Mouse (Mus musculus) neutrophil, adult 5-6 weeks (primary cell): Measurements from ENCODE around the gene Mapre1. TPM values are rescaled to one million over a fixed set of nuclear protein-coding genes. Genes with fewer than 3 reads are reported as not detected.
"Not testable (repeated sequence)": the region's sequence is repeated elsewhere in the genome, so short reads cannot be mapped to it uniquely, and the experiment has no call there.

Source experiments
- ATAC-seq: fragments of 151-379, 151-347 bp; 2 replicates; pipeline ENCODE4 v1.8.0; 2017; ENCODE audit warnings: mild to moderate bottlenecking, moderate TSS enrichment; ENCODE audit not compliant: insufficient number of reproducible peaks, poor library complexity, low FRiP score, severe bottlenecking; ENCODE audit errors: extremely low read depth
- total RNA-seq: library from RNA; stranded (forward); fragments of 200-1000 nt; gene quantifications from 2 replicates; pipeline ENCODE4 v1.2.3, GENCODE M21; 2017

Gene Mapre1
- total RNA-seq, 1 experiment from 2014 or later: 142 TPM

DNA sequence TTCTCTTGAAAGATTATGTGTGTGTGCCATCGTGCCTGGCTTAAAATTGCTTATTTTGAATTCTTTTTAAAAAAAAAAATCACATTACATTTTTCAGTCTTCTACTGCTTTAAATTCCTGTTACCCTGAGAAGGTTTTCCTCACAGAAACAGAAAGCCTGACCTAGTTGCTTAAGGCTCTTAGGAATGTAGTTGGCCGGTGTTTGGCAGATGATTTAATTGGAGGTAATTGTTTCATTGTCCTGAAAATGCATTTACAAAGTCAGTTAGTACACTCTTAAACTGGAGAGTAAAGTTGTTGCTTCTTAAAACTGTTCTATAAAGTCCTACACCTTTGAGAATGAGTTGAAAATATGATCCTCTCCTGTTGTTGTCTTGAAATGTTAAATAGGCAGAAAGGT is 27.8 kb downstream of the Mapre1 start:
- ATAC-seq: no peak

DNA sequence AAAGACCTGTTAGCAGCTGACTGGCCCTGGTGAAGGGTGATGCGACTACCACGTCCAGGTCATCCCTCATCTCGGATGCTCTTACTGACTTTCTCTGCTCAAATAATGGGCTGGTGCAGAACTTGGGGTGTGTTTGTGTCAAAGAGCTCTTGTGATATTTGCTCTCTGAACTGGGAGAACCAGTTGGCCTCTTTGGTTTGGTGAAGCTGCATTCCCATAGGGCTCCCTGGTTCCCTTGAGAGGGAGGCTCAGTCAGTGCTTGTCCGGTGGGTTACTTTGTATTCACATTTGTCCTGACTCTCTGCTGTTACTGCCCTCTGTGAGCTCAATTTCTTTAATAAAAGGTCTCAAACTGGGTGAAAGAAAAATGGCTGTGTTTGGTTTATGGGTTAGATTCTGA is 31.9 kb downstream of the Mapre1 start:
- no peak for ATAC-seq

DNA sequence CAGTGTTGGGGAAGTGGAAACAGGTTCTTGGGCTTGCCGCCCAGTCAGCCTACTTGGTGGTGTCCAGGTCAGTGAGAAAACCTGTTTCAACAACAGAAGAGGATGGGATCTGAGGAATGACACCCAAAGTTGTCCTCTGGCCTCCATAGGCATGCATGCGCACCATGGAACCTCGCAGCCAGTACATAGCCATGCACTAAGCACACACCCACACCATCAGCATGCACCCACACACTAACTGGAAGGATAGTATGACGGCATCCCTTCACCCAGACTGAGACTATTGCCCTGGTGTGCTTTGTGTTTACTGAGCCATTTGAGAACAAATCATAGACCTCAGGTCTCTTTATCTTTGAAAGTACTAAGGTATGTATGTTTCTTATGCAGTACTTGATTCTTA is 34.4 kb downstream of the Mapre1 start:
- no peak for ATAC-seq

DNA sequence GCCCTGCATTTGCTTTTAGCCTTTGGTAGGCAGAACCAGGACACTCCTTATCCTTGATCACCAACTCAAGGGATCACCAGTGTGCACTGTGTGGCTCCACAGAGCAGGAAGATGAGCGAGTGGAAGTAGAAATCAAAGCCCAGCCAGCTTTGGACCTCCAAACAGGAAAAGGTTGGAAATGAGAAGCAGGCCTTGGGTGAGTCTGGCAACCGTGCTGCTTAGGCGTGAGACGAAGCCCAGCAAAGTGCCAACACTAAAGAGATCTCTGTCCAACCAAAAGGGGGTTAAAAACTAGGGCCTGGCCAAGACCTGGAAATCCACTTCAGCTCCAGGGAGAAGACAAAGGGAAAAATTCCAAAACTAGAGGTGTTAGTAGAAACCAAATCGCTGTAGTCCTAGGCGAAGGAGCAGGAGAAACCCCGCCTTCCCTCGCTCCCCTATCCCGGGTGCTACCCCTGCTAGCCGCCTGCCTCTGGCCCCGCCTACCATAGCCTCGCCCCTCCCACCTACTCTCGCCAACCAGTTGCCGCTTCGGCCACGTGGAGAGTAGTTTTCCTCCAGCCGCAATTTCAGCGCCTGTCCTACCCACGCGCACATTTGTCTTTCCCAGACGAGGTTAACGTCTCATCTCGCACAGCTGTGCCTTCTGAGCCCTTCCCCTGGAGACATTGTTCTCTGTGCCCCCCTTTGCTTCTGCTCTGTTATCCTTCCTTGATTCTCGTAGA is 37.7 kb downstream of the Mapre1 start:
- peak; percentile 74 for ATAC-seq

DNA sequence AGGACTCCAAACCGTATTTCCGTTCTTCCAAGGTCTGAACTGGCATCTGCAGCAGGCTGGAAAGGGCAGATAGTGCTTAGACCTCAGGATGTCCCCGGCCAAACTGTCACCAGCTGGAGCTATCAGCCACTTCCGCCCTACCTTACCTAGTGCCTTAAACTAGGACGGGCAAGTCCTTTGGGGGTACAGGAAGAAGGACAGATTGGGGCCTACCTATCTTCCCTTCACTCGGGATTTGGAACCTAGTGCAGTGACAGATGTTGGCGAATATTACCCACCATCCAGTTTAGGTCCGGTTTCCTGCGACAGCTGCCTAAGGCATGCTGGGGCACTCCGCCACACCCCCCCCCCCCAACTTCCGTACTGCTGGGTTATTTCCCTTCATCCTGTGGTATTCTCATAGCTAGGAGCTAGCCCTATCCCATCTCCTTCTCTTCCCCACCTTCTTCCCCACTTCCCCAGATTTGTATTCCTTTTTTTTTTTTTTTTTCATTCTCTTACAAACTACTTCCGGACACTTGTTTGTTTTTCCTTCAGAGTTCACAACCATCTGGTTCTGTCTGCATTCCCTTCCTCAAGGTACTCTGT is 38.4 kb downstream of the Mapre1 start, which contains the start of gene Efcab8:
Gene Efcab8, plus strand, starts transcription at position 538 of the 588 bp plus-strand sequence.
- peak; percentile 39; the same call in 1 of the 2 replicates for ATAC-seq

DNA sequence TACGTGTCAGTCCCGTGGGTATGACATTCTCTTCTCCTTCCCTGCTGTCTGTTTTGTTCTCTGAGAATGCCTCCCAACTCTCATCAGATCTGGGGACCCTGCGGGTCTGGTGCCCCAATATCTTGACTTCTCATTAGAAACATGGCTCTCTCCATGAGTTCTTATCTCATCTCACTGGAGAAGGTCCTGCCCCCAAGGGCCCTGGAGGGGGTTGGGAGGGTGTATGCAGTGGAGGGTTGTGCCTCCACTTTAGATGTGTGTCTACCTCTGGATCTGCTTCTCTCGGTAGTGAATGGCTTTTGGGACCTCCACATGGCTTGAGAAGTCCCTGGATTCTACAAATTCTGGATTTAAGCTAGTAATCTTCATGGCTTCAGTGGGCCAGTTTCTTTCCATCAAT is 40.1 kb downstream of the Mapre1 start:
- no peak for ATAC-seq

DNA sequence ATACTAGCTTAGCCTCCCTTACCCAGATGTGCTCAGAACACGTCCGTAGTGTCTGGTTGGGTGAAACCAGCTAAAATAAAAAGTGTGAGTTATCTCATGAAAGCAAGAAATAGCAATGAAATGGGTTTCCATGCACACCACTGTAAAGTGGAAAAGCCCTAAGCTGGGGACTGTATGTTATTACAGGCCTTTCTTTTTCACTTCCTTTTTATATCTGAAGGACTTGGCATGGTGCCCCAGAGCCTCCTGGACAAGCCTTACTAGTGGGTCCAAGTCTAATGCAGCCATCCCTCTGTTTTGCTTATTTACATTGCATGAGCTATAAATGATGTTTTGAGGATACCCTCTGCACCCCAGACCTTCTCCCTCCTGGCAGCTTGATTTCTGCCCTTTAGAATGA is 43.6 kb downstream of the Mapre1 start:
- ATAC-seq: no peak

DNA sequence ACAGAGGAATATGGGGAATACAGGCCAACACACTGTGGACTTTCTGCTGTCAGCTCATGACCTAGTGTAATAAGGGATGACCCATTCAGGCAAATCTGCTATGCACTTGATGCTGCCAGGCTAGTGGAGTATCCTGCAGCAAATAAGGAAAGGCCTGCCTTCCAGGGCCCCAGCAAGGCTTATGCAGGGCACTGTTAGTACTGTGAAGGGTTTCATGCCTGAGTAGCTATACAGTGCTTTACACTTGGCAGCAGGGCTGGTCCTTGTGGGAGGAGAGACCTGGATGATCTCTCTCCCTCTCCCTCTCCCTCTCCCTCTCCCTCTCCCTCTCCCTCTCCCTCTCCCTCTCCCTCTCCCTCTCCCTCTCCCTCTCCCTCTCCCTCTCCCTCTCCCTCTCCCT is 52.3 kb downstream of the Mapre1 start:
- no peak for ATAC-seq

DNA sequence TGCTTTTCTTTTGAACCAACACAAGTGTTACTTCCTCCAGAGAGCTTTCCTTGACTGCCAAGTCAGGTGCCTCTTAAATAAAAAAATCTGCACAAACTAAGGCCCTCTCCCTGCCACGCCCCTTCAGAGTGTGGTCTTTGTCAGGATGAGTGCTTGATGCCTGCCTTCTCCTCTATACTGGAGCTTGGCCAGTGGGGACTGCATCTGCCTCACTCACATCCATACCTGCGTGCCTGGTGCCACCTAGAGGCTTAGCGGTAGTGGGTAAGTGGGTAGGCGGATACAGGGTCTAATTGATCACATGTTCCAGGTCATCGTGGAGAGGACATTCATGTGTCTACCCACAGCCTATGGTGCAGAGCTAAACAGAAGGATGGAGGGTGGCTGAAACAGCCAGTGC is 54.0 kb downstream of the Mapre1 start:
- no peak for ATAC-seq

DNA sequence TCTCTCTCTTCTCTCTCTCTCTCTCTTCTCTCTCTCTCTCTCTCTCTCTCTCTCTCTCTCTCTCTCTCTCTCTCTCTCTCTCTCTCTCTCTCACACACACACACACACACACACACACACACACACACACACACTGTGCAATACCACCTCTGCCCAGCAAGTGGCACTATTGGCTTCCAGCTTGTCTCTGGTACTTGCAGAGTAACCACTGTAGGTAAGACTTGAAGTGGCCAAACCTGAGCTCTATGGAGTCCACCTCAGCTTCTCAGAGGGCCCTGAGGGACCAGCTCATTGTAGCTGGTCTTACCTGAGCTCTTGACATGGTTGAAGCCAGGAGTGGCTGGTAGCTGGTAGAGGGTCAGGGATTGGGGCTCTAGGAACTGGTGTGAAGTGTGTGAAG is 66.4 kb downstream of the Mapre1 start:
- ATAC-seq: not testable (repeated sequence)

DNA sequence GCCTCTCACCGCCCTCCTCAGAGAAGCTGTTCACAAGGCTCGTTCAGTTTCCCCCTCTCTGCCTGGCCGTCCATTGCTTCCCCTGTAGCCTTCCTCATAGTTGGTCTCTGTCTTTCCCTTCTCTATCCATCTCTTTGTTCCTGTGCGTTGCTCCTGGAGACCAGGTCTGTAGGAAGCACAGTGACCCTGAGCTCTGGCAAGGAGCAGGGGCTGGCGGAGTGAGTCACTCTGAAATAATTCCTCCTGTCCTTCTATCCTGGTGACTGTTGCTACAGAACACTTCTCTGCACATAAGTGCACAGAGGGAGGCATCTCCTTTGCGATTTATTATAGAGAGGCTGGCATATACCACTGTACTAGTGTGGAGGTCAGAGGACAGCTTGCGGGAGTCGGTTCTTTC is 67.1 kb downstream of the Mapre1 start:
- ATAC-seq: no peak

DNA sequence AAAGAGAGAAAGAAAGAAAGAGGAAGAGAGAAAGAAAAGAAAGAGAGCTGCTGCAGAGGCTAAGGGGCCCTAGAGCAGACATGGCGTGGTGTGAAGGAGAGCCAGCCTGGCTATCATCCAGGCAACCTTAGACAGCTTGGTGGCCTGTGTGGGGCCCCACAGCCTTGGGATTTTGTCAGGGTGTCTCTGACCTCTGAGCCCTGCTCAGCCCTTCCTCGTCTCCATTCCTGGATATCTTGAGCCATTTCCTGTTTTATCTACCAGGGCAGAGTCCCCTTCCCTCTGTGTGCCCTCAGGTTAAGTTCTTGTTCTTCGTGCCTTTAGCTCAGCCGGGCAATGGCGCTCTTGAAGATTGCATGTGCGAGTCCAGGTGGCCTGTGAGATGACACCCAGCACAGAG is 67.8 kb downstream of the Mapre1 start:
- ATAC-seq: no peak

DNA sequence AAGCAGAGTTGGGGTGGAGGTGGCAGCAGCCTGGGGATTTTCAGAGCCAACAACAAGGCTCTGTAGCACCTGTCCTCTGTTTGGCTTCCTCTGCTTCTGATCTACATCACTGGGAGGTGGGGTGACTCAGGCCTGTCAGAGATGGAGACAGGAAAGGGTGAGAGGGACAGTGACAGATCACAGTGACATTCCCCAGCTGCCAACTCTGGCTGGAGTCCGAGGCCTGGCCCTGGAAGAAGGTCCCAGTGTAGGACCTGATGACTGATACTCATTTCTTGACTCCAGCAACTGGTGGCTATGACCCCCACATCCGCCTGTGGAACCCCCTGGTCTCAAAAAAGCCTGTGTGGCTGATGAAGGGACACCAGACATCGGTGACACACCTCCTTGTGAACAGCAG is 68.8 kb downstream of the Mapre1 start:
- ATAC-seq: no peak

DNA sequence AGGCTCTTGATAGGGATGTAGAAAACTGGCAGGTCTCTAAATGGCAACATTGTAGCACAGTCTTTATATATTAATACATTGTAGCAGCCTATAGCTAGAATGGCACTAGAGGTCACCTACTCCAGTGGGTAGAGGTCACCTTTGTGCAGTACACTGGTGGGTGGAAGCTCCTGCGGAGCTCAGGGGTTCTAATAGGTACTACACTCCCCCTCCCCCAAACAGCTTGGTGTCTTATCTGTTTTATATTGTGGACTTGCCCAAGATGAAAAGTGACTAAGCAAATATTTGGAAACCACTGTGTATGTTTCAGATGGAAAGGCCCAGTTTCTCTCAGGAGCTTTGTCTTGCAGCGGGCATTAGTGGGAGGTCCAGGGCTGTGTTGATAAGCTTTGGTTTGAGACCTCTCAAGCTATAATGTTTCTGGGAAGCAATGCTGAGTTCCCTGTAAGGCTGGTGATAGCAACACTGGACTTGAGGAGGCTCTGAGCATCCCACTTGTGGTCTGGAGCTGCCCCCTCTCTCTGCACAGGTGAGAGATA is 81.0 kb downstream of the Mapre1 start:
- no peak for ATAC-seq

Other genes starting within 250 kb of the Mapre1 start
- gene 4930404H24Rik, start 248.5 kb upstream of the Mapre1 start, total RNA-seq: not detected in 2 replicates
- gene Nol4l, start 211.3 kb upstream of the Mapre1 start, total RNA-seq: 1.4 and 2.0 TPM in 2 replicates
- gene Commd7, start 108.5 kb upstream of the Mapre1 start, total RNA-seq: 20.9 and 21.9 TPM in 2 replicates
- gene Dnmt3b, start 91.8 kb upstream of the Mapre1 start, total RNA-seq: 3.6 and 6.6 TPM in 2 replicates
- gene Dnmt3c, start 44.6 kb upstream of the Mapre1 start, total RNA-seq: not detected in 2 replicates
- 0.25 and 1.9 TPM in 2 replicates for gene Efcab8, start 38.7 kb downstream of the Mapre1 start, total RNA-seq
- gene Sun5, start 129.8 kb downstream of the Mapre1 start, total RNA-seq: not detected in 2 replicates
- gene Bpifb2, start 133.8 kb downstream of the Mapre1 start, total RNA-seq: not detected in 2 replicates
- 0.74 TPM in 1 of 2 replicates, not detected in the other for gene Bpifb6, start 159.1 kb downstream of the Mapre1 start, total RNA-seq
- not detected in 2 replicates for gene Bpifb3, start 177.0 kb downstream of the Mapre1 start, total RNA-seq
- not detected in 2 replicates for gene Bpifb4, start 196.9 kb downstream of the Mapre1 start, total RNA-seq
- gene Bpifa6, start 233.7 kb downstream of the Mapre1 start, total RNA-seq: not detected in 2 replicates